Mouse (Mus musculus) 3T3-L1 (cell line): ENCODE data around the gene Mrps30.
A peak's percentile ranks its signal among the peaks of the same experiment; 100 is the strongest.
"Not testable (repeated sequence)": the region's sequence is repeated elsewhere in the genome, so short reads cannot be mapped to it uniquely, and the experiment has no call there.

Experiments
- DNase-seq: peaks from one replicate; pipeline ENCODE4 v3.0.0-alpha.2; 2015; ENCODE audit warnings: low read depth, low spot score

Gene Mrps30

DNA sequence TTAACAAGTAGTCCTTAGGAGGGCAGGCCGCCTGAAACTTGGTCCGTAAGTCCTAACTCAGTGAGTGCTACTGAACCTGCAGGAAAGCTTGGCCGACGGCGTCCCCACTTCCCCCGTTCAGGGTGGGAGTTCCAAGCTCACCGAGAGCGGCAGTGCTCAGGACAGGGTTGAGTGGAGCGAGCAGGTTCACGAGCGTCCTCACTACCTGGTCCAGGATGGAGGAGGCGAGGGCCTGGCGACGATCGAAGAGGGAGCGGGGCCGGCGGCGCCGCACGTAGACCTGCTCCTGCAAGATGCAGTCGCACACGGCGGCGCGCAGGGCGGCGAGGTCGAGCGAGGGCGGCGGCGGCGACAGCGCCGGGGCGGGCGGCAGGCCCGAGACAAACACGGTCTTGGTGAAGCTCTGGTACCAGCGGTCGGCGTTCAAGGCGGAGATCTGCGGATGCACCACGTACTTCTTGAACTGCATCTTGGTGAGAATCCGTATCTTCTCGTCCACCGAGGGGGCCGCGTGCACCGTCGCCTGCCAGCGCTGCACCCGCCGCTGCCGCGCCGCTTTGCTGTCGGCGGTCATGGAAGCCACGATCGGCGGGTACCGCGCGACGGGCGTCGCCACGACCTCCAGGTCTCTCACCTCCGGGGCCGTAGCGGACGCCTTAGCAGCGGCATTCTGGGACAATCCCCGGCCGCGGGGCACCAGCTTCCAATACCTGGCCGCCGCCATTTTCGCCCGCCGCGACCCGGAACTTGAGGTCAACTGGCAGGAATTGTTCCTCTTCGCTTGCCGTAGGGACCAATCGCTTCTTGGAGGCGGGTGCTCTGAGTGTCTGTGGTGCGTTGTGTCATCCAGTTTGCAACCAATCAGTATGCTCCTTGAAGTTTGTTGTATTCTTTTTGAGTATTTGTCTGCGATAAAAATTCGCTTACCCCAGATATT lies at the start of gene Mrps30, which contains the start of gene B430218F22Rik:
TSS of gene Mrps30 (minus strand) at position 742 of the 937 bp plus-strand sequence.
TSS of gene B430218F22Rik (plus strand) at position 120 of the 937 bp plus-strand sequence.
- DNase-seq = peak; percentile 95

GRCm38 (mm10) chr13:118420847-118421246 lies 33.8 kb upstream of the Mrps30 start:
- DNase-seq = no peak

DNA sequence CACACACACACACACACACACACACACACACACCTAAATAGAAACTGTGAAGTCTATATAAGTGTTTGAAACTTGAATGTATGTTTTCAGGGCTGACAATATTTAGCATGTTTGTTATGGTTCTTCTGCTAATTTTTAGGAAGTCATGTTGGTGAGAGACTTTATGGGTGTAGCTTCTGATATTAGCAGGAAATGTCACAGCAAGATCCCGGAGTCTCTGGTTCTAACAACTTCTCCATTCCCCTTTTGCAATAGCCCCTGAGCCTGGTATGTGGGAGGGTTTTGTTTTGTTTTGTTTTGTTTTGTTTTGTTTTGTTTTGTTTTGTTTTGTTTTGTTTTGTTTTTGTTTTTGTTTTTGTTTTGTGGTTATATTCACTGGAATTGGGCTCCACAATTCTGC lies 33.4 kb upstream of the Mrps30 start:
- no peak for DNase-seq

- DNase-seq = no peak
These were observed 31.1 kb upstream of the Mrps30 start for GRCm38 (mm10) chr13:118418163-118418562.

DNA sequence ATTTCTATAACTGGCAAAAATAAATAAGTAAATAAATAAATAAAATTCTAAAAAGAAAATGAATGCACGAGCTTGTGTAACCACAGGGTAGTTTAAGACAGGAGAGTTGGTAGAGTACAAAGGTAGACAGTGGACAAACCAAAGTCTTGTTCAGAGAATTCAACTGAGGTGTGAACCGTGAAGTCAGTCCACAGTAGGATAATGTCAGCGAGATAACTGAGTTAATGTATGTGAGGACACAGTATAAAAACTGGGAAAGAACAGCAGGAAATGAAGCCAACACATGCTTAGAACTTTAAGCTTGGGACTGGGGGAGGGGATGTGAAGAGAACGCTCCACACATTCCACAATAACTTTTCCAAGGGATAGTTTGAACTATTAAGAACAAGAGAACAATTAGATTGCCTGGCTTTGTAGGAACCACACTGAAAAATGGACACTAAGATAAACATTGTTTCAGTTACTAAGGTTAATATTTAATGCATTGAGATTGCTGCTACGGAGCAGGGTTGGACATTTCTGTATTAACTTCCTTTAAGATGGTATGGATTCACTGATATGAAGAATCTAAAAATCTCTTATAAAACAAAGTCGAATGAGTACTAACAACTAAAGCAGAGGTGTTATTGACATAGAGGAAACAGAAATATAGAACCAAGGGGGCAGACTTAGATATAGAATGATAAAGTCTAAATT lies 24.4 kb upstream of the Mrps30 start:
- no peak for DNase-seq

DNA sequence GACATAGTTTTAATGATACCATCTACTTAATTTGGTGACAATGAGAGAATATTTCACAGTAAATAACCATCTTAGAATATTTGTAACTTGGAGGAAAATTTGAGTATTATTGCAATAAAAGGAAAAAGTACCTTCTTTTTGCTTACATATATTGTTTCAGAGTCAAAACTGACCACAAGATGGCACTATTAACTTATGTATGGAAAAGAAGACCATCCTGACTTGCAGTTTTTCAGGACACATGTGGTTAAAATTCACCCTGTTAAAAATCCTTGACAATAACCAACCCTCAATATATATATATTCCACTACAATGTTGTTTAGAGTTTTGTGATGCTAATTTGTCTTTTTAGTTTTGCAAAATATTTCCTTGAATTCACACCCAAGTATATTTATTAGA lies 16.5 kb upstream of the Mrps30 start:
- peak; percentile 83 for DNase-seq

DNA sequence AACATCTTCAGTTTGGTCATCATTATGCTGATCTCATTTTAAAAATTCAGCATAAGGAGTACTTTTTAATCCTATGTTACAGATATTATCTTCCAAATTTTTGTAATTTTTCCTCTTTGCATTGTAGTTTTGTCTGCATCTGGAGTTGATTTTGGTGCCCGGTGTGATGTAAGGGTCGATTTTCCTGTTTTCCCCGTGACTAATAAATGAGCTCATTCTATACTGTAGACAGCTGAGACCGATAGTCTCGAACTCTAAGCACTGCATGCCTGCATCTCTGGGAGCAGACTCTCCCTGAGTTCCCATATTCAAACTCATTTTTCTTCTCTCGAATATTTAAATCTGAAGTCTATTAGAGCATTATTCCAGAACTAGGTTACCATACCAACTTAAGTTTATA lies 13.3 kb upstream of the Mrps30 start:
- DNase-seq = peak; percentile 42

- DNase-seq = no peak
These were observed 8.8 kb upstream of the Mrps30 start for GRCm38 (mm10) chr13:118395803-118396202.

DNA sequence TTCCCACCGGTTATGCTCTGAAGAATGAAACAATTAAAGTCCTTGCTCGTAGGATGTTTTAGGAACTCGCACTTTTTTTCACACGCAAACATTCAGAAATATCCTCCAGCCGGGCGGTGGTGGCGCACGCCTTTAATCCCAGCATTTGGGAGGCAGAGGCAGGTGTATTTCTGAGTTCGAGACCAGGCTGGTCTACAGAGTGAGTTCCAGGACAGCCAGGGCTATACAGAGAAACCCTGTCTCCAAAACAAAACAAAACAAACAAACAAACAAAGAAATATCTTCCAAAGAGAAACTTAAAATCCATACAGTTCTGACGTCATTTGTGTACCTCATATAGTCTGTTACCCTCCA lies 373 bp upstream of the Mrps30 start:
- DNase-seq = not testable (repeated sequence)

GRCm38 (mm10) chr13:118380381-118380780 lies 6.7 kb downstream of the Mrps30 start:
- DNase-seq = no peak

DNA sequence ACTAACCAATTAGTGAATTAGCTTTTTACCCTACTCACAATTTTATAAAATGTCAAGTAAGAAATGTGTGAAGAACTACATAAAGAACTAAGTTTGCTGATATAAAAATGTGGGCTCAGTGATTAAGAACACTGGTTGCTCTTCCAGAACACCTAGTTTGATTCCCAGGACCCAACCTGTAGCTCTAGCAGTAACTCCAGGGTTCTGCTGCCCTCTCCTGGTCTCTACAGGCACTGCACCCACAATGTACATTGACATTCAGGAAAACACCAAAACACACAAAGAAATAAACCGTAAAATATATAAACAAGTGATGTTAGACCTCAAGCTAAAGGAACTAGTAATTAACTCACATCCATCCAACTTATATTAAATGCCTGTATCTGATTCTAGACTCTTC lies 7.9 kb downstream of the Mrps30 start:
- DNase-seq = peak; percentile 61

- DNase-seq = no peak
These were observed 14.2 kb downstream of the Mrps30 start for GRCm38 (mm10) chr13:118372871-118373270.

DNA sequence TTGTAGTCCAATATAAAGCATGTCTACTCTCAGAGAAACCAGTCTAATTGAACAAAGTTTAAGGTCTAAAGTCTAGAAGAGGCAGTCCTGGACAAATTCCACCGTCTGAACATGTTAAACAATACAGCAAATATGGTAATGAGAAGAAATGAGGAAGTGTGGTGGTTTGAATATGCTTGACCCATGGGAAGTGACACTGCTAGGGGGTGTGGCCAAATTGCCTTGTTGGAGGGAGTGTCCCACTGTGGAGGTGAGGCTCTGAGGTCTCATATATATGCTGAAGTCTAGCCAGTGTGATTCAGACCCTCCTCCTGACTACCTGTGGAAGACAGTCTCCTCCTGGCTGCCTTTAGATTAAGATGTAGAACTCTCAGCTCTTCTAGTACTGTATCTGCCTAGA lies 21.3 kb downstream of the Mrps30 start:
- no peak for DNase-seq

GRCm38 (mm10) chr13:118363342-118363741 lies 23.7 kb downstream of the Mrps30 start:
- no peak for DNase-seq

DNA sequence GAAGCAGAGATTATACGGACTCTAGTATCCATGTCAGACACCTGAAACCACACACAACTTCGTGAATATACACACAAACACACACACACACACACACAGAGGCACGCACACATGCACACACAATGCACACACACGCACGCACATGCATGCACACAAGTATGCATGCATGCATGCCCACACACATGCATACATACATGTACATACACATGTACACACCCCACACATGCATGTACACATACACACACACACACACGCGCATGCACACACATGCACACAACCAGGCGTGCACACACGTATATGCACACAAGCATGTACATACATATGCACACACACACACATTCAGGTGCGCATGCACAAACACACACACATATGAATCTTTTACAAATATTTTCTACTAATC lies 36.2 kb downstream of the Mrps30 start:
- DNase-seq = no peak

DNA sequence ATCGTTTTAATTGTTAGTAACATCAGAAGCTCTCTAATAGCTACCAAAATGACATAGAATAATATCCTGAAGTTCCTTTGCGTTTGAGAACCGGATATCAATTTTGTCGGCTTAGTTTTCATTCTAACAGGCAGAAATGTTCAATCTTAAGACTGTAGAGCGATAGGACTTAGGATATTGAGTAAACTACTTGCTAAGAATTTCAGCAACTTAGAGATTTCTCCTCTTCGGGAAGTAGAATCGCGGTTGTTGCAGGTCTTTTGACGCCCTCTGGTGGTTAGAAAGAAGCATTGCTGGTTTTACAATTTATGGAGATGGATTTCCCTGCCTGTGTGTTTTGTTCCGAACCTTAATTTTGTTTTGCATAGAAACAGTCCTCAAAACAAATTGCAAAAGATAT lies 36.8 kb downstream of the Mrps30 start:
- DNase-seq = peak; percentile 70
